Mouse (Mus musculus): ENCODE data around the gene Tomm20. TPM values are rescaled to one million over a fixed set of nuclear protein-coding genes. Genes with fewer than 3 reads are reported as not detected.
"Not testable (repeated sequence)": the region's sequence is repeated elsewhere in the genome, so short reads cannot be mapped to it uniquely, and the experiment has no call there.

Gene Tomm20
- total RNA-seq, 2 experiments from 2014 or later = 186 to 197 TPM

DNA sequence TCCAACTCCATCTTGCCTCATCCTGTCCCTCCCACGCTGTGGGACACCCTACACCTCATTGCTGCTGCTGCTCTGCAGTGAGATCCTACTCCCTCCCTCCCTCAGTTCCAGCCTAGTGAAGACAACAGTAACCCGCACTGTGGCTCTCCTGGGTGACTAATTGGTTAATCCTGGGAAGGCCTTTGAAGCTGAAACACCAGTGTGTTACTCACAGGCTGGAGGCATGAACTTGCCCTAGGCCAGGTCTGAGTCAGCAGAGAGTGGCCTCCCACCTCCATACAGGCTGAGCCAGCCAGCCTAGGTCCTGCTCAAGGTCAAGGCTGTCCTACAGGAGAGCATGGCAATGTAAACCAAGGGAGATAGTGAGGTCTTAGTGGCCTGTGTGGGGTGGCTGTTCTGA lies 26.4 kb downstream of the Tomm20 start:
- DNase-seq (ENCODE audit: low spot score in 2 of 2) = no peak

DNA sequence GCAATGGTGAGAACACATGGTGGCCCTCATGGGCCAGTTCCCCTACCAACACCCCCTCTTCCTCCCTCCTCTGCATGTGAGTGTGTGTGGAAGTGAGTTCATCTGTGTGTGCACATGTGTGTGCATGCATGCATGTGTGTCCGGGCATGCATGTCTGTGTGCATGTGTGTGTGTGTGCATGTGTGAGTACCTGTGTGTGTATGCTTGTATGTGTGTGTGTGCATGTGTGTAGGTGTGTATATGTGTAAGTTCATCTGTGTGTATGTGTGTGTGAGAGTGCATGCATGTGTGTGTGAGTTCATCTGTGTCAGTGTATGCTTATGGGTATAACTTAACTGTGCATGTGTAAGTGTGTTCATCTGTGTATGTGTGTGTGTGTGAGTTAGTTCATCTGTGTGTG lies 27.3 kb downstream of the Tomm20 start:
- DNase-seq (ENCODE audit: low spot score in 2 of 2) = no peak

DNA sequence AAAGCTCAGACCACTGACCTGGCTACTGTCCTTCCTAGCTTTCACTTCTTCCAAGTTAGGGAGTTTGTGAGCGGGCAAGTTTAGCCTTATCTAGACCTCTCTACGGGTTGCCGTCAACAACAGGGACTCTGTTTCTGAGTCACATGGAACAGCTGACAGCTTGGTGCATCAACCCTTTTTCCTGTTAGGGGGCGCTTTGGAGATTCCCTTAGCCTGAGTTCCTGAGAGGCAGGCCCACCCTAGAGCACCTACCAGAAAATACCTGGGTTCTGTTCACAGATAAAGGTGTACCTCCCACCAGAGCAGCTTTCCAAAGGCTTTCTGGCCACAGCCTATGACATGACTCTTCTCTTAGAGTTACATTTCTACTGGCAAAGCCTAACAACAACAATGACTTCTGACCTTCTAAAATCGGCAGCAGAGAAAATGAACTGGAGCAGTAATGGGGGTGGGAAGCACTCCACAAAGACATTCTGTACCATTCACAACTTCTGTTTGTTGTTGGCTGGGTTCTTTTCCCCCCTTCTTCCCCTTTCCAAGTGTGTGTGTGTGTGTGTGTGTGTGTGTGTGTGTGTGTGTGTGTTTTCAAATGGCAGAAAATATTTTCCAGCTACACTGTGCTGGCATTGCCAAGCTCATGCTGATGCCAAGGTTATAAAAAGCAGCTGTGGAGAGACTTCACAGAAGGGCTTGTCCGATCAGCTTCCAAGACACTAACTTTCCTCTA lies 28.3 kb downstream of the Tomm20 start:
- no peak for DNase-seq (ENCODE audit: low spot score in 2 of 2)

DNA sequence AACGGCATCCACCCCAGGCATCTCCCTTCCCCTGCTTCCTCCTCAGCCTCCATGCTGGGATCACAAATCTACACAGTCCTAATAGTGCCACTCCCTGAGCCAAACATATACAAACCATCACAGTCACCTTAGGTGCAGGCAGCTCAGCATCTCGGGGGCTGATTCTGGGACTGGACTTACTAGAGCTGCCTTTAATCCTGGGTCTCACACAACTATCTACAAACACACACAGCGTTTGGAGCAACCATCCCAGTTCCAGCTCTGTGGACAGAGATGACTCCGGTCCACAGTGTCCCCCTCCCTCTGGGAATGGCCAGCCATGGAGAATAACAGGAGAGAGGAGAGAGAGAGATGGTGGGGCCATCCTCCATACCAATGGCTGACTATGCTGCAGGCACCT lies 29.0 kb downstream of the Tomm20 start:
- no peak for DNase-seq (ENCODE audit: low spot score in 2 of 2)

DNA sequence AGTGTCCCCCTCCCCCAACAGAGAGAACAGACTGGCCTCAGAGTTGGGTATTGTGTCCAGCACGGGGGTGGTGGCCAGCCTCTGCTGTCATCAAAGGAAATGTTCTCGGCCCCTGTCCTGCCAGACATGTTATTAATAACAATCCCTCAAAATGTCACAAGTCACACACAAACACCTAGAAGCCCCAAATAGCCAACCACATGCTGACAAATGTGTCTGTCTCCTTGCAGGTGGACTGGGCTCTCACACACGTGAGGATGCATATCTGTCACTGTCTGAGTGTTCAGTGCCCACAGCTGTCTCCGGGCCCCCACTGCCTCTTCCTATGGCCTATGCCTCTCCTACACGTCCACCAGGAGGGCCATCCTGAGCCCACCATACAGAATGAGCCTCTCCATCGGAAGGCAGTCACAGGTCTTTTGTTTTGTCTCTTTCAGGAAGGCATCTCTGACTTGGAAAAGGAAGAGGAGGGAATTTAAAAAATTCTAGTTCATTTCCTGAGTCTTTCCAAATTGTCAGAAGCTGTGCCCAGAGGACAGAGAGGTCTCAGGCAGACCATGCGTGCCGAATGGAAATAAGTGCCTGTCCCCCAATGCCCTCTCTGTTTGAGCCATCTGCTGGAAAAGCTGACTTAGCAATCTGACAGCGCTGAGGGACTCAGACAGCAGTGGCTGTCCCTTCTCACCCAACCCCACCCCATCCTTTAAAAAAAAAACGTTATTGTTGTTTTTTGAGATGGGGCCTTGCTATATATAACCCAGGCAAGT lies 30.9 kb downstream of the Tomm20 start:
- no peak for DNase-seq (ENCODE audit: low spot score in 2 of 2)

DNA sequence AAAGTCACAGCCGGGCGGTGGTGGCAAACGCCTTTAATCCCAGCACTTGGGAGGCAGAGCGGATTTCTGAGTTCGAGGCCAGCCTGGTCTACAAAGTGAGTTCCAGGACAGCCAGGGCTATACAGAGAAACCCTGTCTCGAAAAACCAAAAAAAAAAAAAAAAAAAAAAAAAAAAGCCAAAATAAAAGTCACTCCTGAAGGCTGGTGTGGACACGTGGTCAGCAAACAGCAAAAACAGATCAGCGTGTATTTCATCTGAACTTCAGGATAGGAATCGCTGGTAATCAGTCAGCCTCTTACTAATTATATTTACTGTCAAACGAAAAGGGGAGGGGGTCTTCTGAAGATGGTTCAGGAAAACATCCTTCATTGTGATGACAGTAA lies 31.5 kb downstream of the Tomm20 start:
- not testable (repeated sequence) for DNase-seq (ENCODE audit: low spot score in 2 of 2)

DNA sequence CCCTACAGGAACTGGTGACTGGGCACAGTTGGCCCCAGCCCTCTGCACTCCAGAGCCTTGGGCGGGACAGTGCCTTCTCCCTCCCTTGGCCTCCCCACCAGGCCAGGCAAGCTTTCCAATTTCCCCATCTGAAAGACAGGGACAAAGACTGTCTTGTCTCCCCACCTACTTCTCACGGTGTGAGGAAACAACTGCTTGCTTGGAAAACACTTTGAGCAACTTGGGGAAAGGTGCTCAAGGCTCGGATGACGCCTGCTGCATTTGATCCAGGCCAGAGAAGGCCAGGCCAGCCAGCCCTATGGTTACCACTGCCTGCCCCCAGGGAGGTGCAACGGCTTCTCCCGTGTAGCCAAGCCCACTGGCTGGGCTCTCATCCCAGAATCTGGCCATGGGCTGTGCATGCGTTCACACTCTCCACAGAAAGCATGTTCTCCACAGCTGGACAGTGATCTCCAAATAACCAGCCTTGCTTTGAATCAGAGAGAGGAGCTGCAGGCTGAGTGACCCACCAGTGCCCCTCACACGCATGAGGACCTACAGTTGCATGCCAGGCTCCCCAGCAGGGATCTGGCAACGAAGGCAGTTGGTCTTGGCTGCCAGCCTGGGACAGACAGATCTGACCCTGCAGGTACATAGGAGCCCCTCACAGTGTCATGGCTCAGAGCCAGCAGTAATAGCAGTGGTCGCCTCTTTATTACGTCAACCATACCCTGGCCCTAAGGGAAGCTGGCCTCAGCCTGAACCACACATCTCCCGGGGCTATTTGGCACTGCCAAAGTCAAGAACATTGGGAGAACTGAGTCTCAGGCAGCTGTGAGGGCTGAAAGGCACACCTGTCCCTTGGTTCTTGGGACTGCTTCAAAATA lies 32.2 kb downstream of the Tomm20 start:
- DNase-seq (ENCODE audit: low spot score in 2 of 2) = peak in 1 of 2 experiments; percentile 50

DNA sequence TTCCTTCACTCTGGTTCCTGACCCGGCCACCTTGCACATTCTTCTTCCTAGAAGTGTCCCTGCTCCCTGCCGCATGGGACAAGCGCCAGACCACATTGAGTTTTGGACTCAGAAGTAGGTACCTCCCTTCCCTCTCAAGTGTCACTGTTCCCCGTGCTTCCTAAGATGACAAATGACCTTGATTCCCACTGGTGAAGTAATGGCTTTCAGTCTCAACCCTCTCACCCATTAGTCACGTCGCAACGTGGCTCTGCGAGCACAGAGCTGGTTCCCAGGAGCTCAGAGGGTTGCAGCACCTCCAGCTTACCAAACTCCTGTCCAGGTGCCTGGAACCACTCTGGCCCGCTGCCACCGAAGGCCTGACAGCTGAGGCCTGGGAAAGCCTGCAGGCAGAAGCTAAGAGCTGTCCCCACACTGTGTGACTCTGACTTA lies 36.3 kb downstream of the Tomm20 start:
- no peak for DNase-seq (ENCODE audit: low spot score in 2 of 2)

DNA sequence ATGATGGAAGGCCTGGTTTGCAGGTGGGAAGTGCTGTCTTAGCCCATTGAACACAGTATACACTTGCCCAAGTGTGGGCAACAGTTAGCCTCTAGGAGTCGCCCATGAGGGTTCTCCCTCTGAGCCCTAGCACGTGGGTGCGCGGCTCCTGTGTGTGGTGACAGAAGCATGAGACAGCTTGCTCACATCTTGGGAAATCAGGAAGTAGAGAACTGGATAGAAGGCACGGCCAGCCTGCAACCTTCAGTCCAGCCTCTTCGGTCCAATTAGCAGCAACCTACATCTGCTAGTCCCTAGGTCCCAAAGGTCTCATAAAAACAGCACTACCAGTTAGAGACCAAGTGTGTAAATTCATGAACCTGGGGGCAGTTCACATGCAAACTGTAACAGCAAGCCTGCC lies 36.8 kb downstream of the Tomm20 start:
- DNase-seq (ENCODE audit: low spot score in 2 of 2) = no peak

DNA sequence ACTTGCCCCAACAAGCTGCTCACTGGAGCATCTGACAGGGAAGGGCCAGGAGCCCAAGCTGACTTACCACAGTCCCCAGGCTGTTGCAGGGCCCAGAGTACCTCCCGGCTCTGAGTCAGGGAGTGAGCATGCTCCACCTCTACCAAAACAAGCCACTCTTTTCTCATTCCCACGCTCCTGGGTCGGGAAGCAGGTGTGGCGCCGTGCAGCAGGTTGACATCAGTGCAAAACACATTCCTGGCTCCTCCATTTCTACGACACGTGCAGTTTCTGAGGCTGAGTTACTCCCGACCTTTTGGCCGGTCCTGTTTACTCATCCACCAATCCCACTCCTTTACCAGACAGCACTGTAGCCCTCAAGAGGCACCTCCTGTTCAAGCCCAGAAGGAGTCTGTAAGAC lies 37.7 kb downstream of the Tomm20 start:
- no peak for DNase-seq (ENCODE audit: low spot score in 2 of 2)

DNA sequence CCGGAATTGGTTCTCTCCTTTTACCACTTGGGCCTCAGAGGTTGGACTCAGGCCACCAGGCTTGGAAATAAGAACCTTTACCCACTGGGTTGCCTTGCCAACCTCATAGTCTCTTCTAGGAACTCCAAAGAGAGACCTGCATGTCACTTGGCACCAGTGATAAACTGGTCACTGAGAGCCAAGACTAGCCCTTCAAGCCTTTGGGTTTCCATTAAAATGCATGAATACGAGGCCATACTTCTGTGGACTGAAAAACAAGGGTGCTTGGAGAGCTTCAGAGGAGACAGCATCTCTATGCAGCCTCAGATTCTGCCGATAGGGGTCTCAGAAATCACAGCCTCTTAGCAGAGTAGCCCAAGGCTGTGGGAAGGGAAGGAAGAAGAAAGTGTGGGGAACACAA lies 38.3 kb downstream of the Tomm20 start:
- peak; percentile 47 to 61 for DNase-seq (ENCODE audit: low spot score in 2 of 2)

DNA sequence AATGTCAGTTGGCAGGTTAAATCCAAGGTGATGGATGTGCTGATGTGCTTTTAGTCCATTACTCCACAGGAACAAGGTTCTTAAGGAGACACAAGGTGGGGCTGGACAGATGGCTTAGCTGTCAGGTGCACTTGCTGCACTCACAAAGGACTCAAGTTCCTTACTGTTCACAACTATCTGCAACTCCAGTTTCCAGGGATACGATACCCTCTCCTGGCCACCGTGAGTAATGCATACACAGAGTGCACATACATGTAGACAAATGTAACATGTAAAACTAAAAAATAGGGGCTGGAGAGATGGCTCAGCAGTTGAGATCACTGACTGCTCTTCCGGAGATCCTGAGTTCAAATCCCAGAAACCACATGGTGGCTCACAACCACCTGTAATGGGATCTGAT lies 40.3 kb downstream of the Tomm20 start:
- DNase-seq (ENCODE audit: low spot score in 2 of 2) = no peak

DNA sequence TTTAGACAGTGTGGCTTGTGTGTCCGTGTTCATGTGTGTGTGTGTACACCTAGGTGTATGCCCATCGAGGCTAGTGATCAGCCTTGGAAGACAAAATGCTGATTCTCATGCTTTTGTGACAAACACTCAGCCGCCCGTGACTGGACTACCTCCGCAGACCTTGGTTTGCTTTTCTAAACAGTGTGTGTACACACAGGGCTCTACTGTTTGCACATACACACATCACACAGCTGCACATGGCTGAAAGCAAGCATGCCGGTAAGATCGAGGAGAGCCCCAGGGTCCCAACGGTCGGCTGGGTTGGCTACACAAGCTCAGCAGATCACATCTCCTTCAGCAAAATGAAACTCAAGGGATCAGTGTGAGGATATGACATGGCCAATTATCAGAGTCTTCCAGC lies 41.7 kb downstream of the Tomm20 start:
- no peak for DNase-seq (ENCODE audit: low spot score in 2 of 2)

DNA sequence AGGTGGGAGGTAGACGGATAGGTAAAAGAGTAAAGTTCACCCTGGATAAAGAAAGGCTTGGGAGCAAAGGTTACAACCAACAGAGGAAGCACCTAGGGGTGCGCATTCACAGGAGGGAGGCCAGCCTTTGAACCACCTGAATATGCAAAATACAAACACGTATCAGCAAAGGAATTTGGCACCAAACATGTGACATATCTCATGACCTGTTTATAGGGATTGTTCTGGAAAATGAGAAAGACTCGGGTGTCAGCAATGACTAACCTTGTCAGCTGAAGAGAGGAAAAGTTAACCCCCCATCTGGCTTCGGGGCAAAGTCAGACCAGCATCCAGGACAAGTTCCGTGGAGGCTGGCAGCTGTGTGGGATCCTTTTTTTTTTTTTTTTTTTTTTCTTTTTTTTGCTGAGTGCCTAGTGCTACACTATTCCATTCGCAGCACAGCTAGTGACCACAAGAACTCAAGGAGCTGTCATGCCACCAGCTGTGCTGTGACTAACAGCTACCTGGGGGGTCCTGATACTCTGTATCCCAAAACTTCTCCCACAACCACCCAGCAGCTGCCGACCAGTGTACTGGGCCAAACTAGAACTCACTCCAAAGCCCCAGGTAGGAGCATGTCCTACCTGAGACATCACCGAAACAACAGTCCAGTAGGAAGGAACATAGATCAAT lies 42.3 kb downstream of the Tomm20 start:
- DNase-seq (ENCODE audit: low spot score in 2 of 2) = no peak

DNA sequence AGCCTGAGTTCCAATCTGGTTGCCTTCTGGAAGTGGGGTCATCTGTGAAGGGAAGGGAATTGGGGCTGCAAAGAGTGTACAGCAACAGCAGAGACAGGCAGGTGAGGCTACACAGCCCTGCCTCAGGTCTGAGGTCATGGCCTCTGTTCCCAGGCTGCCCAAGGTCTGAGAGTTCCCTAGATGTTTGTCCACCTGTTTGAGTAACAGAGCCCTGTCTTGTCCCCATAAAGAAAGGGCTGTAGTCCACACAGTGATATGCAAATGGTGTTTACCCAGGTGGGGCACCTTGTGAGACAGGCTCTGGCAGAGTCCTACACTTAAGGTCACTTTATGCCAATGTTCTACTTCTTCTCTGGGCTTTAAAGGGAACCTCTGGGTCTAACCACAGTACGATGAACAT lies 44.0 kb downstream of the Tomm20 start:
- no peak for DNase-seq (ENCODE audit: low spot score in 2 of 2)

DNA sequence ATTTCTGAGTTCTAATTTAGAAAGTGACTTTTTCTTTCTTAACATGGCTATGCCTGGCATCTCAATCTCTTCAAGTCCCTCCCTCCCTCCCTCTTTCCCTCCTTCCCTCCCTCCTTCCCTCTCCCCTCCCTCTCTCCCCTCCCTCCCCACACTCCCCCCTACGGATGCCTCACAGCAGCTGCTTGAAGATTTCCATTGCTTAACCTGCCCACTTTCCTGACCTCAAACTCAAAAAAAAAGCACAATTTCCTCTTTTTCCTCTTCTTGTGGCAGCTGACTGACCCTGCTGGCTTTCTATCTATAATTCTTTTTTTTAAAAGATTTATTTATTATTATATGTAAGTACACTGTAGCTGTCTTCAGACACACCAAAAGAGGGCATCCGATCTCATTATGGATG lies 44.6 kb downstream of the Tomm20 start:
- no peak for DNase-seq (ENCODE audit: low spot score in 2 of 2)

DNA sequence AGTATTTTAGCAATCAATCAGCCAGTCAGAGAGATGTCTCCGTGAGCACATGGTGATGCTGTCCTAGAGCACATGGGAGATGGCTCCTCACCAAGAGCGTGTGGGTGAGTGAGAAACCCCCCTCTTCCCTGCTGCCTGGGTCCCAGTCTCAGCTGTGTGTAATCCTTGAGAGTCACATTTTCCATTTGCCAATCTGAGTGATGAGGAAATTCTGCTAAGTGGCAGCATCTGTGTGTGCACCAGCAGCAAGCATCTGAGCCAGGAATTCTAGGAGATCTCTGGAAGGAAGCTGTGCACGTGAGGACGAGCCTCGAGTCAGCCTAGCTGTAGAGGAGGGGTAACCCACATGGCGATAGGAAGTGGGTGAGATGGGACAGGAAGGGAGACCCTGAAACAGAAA lies 50.5 kb downstream of the Tomm20 start:
- peak; percentile 50 to 68 for DNase-seq (ENCODE audit: low spot score in 2 of 2)

DNA sequence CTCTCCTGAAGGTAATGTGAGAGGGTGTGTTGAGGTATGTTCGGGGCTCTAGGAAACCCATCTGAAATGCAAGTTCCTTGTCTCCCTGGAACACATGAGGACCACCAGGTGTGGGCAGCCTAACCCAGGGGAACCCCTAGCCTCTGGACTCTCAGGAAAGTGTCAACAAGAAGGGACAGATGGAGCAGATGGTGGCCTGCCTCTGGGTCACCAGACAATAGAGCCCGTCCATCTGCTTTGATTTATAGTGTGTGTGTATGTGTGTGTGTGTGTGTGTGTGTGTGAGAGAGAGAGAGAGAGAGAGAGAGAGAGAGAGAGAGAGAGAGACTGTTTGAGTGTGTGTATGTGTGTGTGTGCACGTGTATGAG lies 58.0 kb downstream of the Tomm20 start:
- no peak for DNase-seq (ENCODE audit: low spot score in 2 of 2)

DNA sequence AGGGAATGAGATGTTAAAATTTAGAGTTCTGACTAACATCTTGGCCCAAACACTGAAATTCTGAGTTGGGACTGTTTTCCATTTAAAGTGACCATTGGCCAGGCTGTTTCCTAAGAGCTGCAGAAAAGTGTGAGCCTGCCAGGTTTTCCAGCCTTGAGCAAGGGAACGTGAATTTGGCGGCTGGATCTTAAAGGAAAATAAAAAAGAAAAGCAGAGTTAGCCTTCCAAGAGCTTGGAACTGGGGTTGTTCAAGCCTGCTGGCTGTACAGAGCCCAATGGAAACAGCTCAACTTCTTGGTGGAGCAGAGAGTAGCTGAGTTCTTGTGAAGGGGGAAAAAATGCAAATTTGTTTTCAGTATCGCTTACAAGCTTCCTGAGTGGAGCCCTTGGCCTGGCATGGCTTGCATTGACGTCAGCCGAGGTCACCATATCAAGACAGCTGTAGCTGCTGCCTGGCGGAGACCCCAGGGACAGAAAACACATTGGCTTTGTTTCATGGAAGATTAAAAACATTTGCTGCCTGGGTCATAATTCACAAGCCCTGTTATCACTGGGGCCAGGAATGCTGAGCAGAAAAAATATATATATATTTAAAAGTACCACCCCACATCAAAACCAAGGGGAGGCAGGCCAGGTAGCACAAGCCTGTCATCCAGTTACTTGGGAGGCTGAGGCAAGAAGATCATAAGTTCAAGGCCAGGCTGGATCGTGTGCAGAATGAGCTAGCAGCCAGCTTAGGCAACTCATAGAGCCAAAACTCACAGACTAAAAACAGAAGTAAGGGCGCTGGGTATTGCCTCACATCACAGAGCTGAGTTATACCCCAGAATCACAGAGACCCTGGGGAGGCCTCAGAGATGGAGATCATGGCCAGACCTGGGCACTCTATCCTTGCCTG lies 58.7 kb downstream of the Tomm20 start:
- no peak for DNase-seq (ENCODE audit: low spot score in 2 of 2)
